8 mouse cellular contexts compared by ENCODE assay signal in the genomic region with DNA sequence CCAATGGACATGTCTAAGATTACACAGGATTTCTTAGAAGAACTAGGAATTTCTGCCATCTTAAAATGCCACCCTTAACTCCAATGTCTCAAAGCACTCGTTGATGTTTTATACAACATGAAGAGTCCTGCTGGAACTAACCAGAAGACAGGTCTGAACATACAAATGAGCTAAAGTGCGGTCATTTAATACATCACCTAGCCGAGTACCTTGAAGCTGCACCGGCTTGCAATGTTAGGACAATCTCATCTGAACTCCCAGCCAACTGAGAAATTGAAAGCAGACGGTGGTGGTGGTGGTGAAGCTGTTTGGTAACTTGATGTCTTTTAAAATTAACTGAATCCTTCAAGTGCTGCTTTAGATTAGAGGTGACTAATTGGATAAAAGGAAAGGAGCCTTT. TPM values are rescaled to one million over a fixed set of nuclear protein-coding genes. Genes with fewer than 3 reads are reported as not detected.
DNase-seq lines count a peak whose midpoint lies in the region; ATAC-seq and TF ChIP-seq lines count a peak whose summit lies in the region.

No protein-coding gene starts in this region.

- H3K4me2 ChIP-seq in heart, embryonic 15.5 days, result peak overlapping the region; percentile 97
- H3K4me2 ChIP-seq in hindbrain, embryonic 16.5 days (ENCODE audit: low read length), result peak overlapping the region; percentile 100
- peak overlapping the region; percentile 99 for H3K4me2 ChIP-seq in midbrain, embryonic 14.5 days (ENCODE audit: low read length)

- no peak for TF ChIP-seq CTCF in bone marrow macrophage, adult 2 months (IDR thresholded peaks at IDR 0.05; ENCODE audit: low read depth, low read length)

- no peak for ATAC-seq in heart, embryonic 15.5 days (replicated peaks; ENCODE audit: insufficient number of reproducible peaks, insufficient read depth, low FRiP score, low read depth)
- no peak for ATAC-seq in hindbrain, embryonic 16.5 days
- ATAC-seq in midbrain, embryonic 14.5 days (ENCODE audit: low FRiP score, low TSS enrichment), result no peak

- H3K36me3 ChIP-seq in heart, embryonic 15.5 days, result no peaks in the 10 kb centered on the region
- no peaks in the 10 kb centered on the region for H3K36me3 ChIP-seq in hindbrain, embryonic 16.5 days (ENCODE audit: control insufficient read depth, insufficient read depth, low read length)
- H3K36me3 ChIP-seq in midbrain, embryonic 14.5 days (ENCODE audit: control insufficient read depth, insufficient read depth, low read length), result no peaks in the 10 kb centered on the region

- intact Hi-C loops in heart, postnatal 10 days (cut with DNase I), result loop anchor here (5.0 kb wide), 1 partner anchor 51 kb away; no protein-coding TSS in a partner anchor

- no peaks in the 10 kb centered on the region for H3K9me3 ChIP-seq in heart, embryonic 15.5 days (replicated peaks)
- H3K9me3 ChIP-seq in hindbrain, embryonic 16.5 days (ENCODE audit: control insufficient read depth, low read length), result no peaks in the 10 kb centered on the region
- H3K9me3 ChIP-seq in midbrain, embryonic 14.5 days (ENCODE audit: control insufficient read depth, low read length), result no peaks in the 10 kb centered on the region

- H3K27me3 ChIP-seq in heart, embryonic 15.5 days, result no peaks in the 10 kb centered on the region
- H3K27me3 ChIP-seq in hindbrain, embryonic 16.5 days (replicated peaks; ENCODE audit: control insufficient read depth, insufficient read depth, low read length), result peaks cover 2% of the 10 kb centered on the region; the same call in 1 of the 2 replicates
- no peaks in the 10 kb centered on the region for H3K27me3 ChIP-seq in midbrain, embryonic 14.5 days (ENCODE audit: control insufficient read depth, insufficient read depth, low read length)

- H3K4me1 ChIP-seq in heart, embryonic 15.5 days (replicated peaks), result peaks cover 21% of the 10 kb centered on the region
- H3K4me1 ChIP-seq in bone marrow macrophage, adult 2 months (ENCODE audit: control insufficient read depth, insufficient read depth, low read length), result peaks cover 29% of the 10 kb centered on the region
- H3K4me1 ChIP-seq in hindbrain, embryonic 16.5 days (ENCODE audit: control insufficient read depth, insufficient read depth, low read depth, low read length), result peaks cover 5% of the 10 kb centered on the region
- H3K4me1 ChIP-seq in midbrain, embryonic 14.5 days (ENCODE audit: control insufficient read depth, insufficient read depth, low read length), result no peaks in the 10 kb centered on the region

- DNase-seq in heart, postnatal 10 days, result no peak
- DNase-seq in midbrain, embryonic 14.5 days, result no peak
- DNase-seq in frontal cortex, postnatal 25 days (ENCODE audit: low spot score in 2 of 2), result no peak
- DNase-seq in ovary, adult 18-20 months (ENCODE audit: low spot score), result no peak
- no peak for DNase-seq in urinary bladder, postnatal 25 days (ENCODE audit: low spot score)

- WGBS in heart, embryonic 15.5 days, result 35% methylated on average over 5 of the region's 5 CpGs
- WGBS in hindbrain, embryonic 16.5 days, result 56% methylated on average over 5 of the region's 5 CpGs
- WGBS in midbrain, embryonic 14.5 days, result 55% methylated on average over 5 of the region's 5 CpGs

- peak overlapping the region; percentile 64 for H3K4me3 ChIP-seq in heart, embryonic 15.5 days
- peak overlapping the region; percentile 93 for H3K4me3 ChIP-seq in bone marrow macrophage, adult 2 months (ENCODE audit: insufficient read depth, low read length)
- H3K4me3 ChIP-seq in hindbrain, embryonic 16.5 days (ENCODE audit: low read length), result peak overlapping the region; percentile 65
- H3K4me3 ChIP-seq in midbrain, embryonic 14.5 days (replicated peaks; ENCODE audit: low read depth, low read length), result peak overlapping the region; percentile 64

- H3K27ac ChIP-seq in heart, embryonic 15.5 days, result no peak overlapping the region
- H3K27ac ChIP-seq in bone marrow macrophage, adult 2 months (ENCODE audit: insufficient read depth, low read depth, low read length), result peak overlapping the region; percentile 16; the same call in 1 of the 2 replicates
- no peak overlapping the region for H3K27ac ChIP-seq in hindbrain, embryonic 16.5 days (ENCODE audit: low read depth, low read length)
- H3K27ac ChIP-seq in midbrain, embryonic 14.5 days (replicated peaks; ENCODE audit: low read depth, low read length), result no peak overlapping the region

- TF ChIP-seq POLR2A in bone marrow macrophage, adult 2 months (IDR thresholded peaks at IDR 0.05; ENCODE audit: borderline replicate concordance, low read depth, low read length), result no peak

- H3K9ac ChIP-seq in heart, embryonic 15.5 days, result peak overlapping the region; percentile 57
- H3K9ac ChIP-seq in hindbrain, embryonic 16.5 days (ENCODE audit: low read depth, low read length), result no peak overlapping the region
- 0 out of 2 replicates have a peak overlapping the region, but pooled peaks have one; percentile 23 for H3K9ac ChIP-seq in midbrain, embryonic 14.5 days (replicated peaks; ENCODE audit: low read length)

RNA-seq across cellular contexts. Expression of a gene that starts 0.8 kb away (rescaled TPM):
- polyA plus RNA-seq in heart, embryonic 15.5 days (2015; fragmentation: Nextera tagmentation; extraction: Ambion mirVana), result 17.0 and 21.7 TPM in 2 replicates
- total RNA-seq in heart, postnatal 10 days (2021), result 10 to 100 TPM; 54.0 to 58.1 TPM
- 48.4 and 52.1 TPM in 2 replicates for polyA plus RNA-seq in bone marrow macrophage, adult 2 months (2012; ENCODE audit: insufficient read depth, insufficient read length, missing spikeins)
- polyA plus RNA-seq in hindbrain, embryonic 16.5 days (2015; fragmentation: Nextera tagmentation; extraction: Ambion mirVana), result 1.6 and 1.9 TPM in 2 replicates
- 0.67 and 0.74 TPM in 2 replicates for polyA plus RNA-seq in midbrain, embryonic 14.5 days (2014; fragmentation: Nextera tagmentation; extraction: Ambion mirVana)
